Mouse (Mus musculus): ENCODE results near the gene Slit1.

DNA sequence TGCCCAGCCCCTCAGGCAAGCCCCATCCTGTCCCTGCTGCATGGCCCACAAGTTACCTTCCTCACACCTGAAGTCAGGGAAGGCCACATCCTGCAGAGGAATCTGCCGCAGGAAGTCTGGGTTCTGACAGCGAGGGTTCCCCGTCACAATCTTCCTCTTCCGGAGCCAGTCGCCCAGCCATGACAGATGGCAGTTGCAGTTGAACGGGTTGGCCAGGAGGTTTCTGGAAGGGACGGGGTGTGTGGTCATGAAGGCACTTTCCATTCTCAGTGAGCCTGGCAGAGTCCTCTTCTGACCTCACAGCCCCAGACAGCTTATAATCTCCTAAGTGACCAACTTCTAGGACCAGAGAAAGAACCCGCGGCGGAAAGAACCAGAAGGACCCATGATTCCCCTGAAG lies 109.4 kb downstream of the Slit1 start:
- TF ChIP-seq CTCF (IDR thresholded peaks at IDR 0.05; ENCODE audit: borderline replicate concordance, control insufficient read depth, extremely low read depth, insufficient read depth, low read length, poor library complexity) (no peak), POLR2A (IDR thresholded peaks at IDR 0.05; ENCODE audit: control insufficient read depth, extremely low read depth, insufficient read depth, low read length, poor library complexity) (no peak)
